Mouse (Mus musculus) stomach, postnatal 0 days (tissue): ENCODE data around the gene Opn4.

ENCODE experiments used
- CTCF ChIP-seq: IDR thresholded peaks from 2 replicates; pipeline ENCODE4 v1.5.1; 2016; ENCODE audit warnings: antibody characterized with exemption, low read depth, mild to moderate bottlenecking, moderate library complexity
- EP300 ChIP-seq: optimal IDR thresholded peaks from 2 replicates; pipeline ENCODE3; 2016; ENCODE audit warnings: antibody characterized with exemption

GRCm38 (mm10) chr14:34540685-34541162, 59.2 kb downstream of the Opn4 start:
- TF ChIP-seq CTCF (no peak), EP300 (no peak)
